Mouse (Mus musculus): ENCODE measurements at regions not wholly inside any gene's neighbourhood (a gene's known extent, or its start where the extent isn't known, plus 50 kb on each side); places are given as distances from the start of the nearest gene placed in this dataset.

DNA sequence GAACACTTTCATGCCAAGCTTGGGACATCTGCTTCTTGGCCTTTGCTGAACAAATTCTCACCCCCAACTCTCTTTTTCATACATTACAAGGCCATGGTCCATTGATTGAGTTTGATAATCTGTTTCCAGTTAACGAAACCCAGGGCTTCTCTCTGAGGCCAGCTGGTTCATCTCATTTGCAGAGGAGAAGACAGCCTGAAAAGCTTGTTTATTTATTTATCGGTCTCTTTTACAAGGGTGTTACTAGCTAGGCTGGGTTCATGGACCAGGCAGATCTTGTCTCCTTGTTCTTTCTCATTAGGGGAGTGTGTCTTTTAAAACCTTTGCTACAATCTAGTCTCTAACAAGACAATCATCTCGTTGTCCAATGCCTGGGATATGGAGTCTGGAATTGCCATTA, 329.9 kb upstream of the Dynlrb2 start:
- TF ChIP-seq CTCF (conservative IDR thresholded peaks at IDR 0.05; ENCODE audit: low read length) (no peak), POU5F1 (IDR thresholded peaks at IDR 0.05; ENCODE audit: borderline replicate concordance, low read length) (no peak), NANOG (IDR thresholded peaks at IDR 0.05; ENCODE audit: borderline replicate concordance, low read length) (no peak)

Data from E14TG2a.4 (cell line).